Mouse (Mus musculus): ENCODE results near the gene Gna11. TPM values are rescaled to one million over a fixed set of nuclear protein-coding genes. Genes with fewer than 3 reads are reported as not detected.
A peak's percentile ranks its signal among the peaks of the same experiment; 100 is the strongest.

Gene Gna11
- polyA plus RNA-seq, 1 experiment from 2014 or later = 79.1 TPM

DNA sequence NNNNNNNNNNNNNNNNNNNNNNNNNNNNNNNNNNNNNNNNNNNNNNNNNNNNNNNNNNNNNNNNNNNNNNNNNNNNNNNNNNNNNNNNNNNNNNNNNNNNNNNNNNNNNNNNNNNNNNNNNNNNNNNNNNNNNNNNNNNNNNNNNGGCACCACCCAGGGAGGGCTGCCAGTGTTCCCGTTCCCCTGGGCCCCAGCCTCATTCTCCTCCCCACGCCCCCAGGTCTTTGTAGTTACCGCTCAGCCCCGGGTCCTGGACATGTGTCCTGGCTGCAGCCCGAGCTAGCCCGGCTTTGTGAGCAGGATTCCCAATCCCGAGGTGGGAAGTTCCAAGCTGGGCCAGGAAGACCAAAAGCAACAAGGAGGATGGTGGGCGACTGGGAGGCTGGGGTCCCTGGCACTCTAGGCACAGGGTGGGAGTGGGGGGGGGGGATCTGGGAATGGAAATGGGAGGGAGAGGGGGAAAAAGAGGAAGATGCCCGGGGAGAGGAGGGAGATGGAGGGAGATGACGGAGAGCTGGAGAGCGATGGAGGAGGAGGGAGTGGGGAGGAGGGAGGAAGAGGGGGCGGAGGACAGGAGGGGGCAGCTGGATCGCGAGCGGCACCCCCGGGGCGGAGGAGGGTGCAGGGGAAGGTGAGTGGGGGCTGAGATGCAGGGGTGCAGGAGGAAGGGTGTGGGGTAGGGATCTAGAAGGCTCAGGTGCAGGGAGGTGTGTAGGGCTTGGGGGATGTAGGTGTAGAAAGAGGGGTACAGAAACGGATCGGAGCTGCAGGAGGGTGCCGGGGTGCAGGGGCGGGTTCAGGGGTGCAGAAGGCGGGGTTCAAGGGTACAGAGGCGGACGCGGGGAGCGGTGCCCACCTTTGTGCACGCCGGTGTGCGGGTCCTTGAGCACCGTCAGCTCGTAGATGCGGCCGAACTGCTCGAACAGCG lies 63.1 kb downstream of the Gna11 start:
- DNase-seq (ENCODE audit: low spot score) = no peak
- Histone ChIP-seq H3K4me3 (peak overlapping the region; percentile 60), H3K4me1 (peaks cover 22% of the 10 kb centered on the region), H3K27me3 (ENCODE audit: insufficient read depth, poor library complexity, severe bottlenecking) (peaks cover 60% of the 10 kb centered on the region), H3K36me3 (peaks cover 8% of the 10 kb centered on the region), H3K27ac (peak overlapping the region; percentile 37; the same call in 1 of the 2 replicates), H3K9me3 (no peaks in the 10 kb centered on the region)
- 6% methylated on average over 35 of the region's 35 CpGs for WGBS

Small RNA genes lying within 50 kb of the gene (microRNA-seq; reads per million reads assigned to microRNA genes)
- gene Gm25595 = not detected

Other genes with a start within 250 kb of the Gna11 start
- gene Cactin, start 224.1 kb downstream of the Gna11 start, polyA plus RNA-seq (2016; fragmentation: Nextera tagmentation; extraction: Ambion mirVana) = 37.2 and 51.6 TPM in 2 replicates
- gene Tbxa2r, start 216.5 kb downstream of the Gna11 start, polyA plus RNA-seq (2016; fragmentation: Nextera tagmentation; extraction: Ambion mirVana) = 10.8 and 15.6 TPM in 2 replicates
- gene Gipc3, start 201.9 kb downstream of the Gna11 start, polyA plus RNA-seq (2016; fragmentation: Nextera tagmentation; extraction: Ambion mirVana) = not detected in 2 replicates
- 100 and 109 TPM in 2 replicates for gene Hmg20b, start 194.7 kb downstream of the Gna11 start, polyA plus RNA-seq (2016; fragmentation: Nextera tagmentation; extraction: Ambion mirVana)
- 10.3 and 12.8 TPM in 2 replicates for gene Mfsd12, start 187.7 kb downstream of the Gna11 start, polyA plus RNA-seq (2016; fragmentation: Nextera tagmentation; extraction: Ambion mirVana)
- gene 4930404N11Rik, start 179.4 kb downstream of the Gna11 start, polyA plus RNA-seq (2016; fragmentation: Nextera tagmentation; extraction: Ambion mirVana) = 1.1 and 1.4 TPM in 2 replicates
- 105 and 117 TPM in 2 replicates for gene Fzr1, start 166.7 kb downstream of the Gna11 start, polyA plus RNA-seq (2016; fragmentation: Nextera tagmentation; extraction: Ambion mirVana)
- 100 and 105 TPM in 2 replicates for gene Dohh, start 160.8 kb downstream of the Gna11 start, polyA plus RNA-seq (2016; fragmentation: Nextera tagmentation; extraction: Ambion mirVana)
- gene Gm48551, start 160.7 kb downstream of the Gna11 start, polyA plus RNA-seq (2016; fragmentation: Nextera tagmentation; extraction: Ambion mirVana) = 2.2 and 3.1 TPM in 2 replicates
- 1.1 and 1.7 TPM in 2 replicates for gene Gm48552, start 156.2 kb downstream of the Gna11 start, polyA plus RNA-seq (2016; fragmentation: Nextera tagmentation; extraction: Ambion mirVana)
- 3.4 and 4.0 TPM in 2 replicates for gene Smim24, start 152.1 kb downstream of the Gna11 start, polyA plus RNA-seq (2016; fragmentation: Nextera tagmentation; extraction: Ambion mirVana)
- gene Nfic, start 89.6 kb downstream of the Gna11 start, polyA plus RNA-seq (2016; fragmentation: Nextera tagmentation; extraction: Ambion mirVana) = 23.0 and 24.3 TPM in 2 replicates
- 0.10 and 0.18 TPM in 2 replicates for gene Celf5, start 62.5 kb downstream of the Gna11 start, polyA plus RNA-seq (2016; fragmentation: Nextera tagmentation; extraction: Ambion mirVana)
- 75.3 and 86.1 TPM in 2 replicates for gene Ncln, start 48.8 kb downstream of the Gna11 start, polyA plus RNA-seq (2016; fragmentation: Nextera tagmentation; extraction: Ambion mirVana)
- 0.46 and 0.83 TPM in 2 replicates for gene S1pr4, start 45.1 kb downstream of the Gna11 start, polyA plus RNA-seq (2016; fragmentation: Nextera tagmentation; extraction: Ambion mirVana)
- gene Gna15, start 21.0 kb downstream of the Gna11 start, polyA plus RNA-seq (2016; fragmentation: Nextera tagmentation; extraction: Ambion mirVana) = 2.8 and 4.8 TPM in 2 replicates
- 467 and 523 TPM in 2 replicates for gene Aes, start 14.3 kb upstream of the Gna11 start, polyA plus RNA-seq (2016; fragmentation: Nextera tagmentation; extraction: Ambion mirVana)
- gene Tle2, start 29.4 kb upstream of the Gna11 start, polyA plus RNA-seq (2016; fragmentation: Nextera tagmentation; extraction: Ambion mirVana) = 17.4 and 18.3 TPM in 2 replicates
- 29.0 and 33.9 TPM in 2 replicates for gene Tle6, start 55.9 kb upstream of the Gna11 start, polyA plus RNA-seq (2016; fragmentation: Nextera tagmentation; extraction: Ambion mirVana)
- gene BC025920, start 61.1 kb upstream of the Gna11 start, polyA plus RNA-seq (2016; fragmentation: Nextera tagmentation; extraction: Ambion mirVana) = 0.95 and 1.4 TPM in 2 replicates
- 28.5 and 30.7 TPM in 2 replicates for gene Sirt6, start 82.6 kb upstream of the Gna11 start, polyA plus RNA-seq (2016; fragmentation: Nextera tagmentation; extraction: Ambion mirVana)
- gene Ankrd24, start 83.3 kb upstream of the Gna11 start, polyA plus RNA-seq (2016; fragmentation: Nextera tagmentation; extraction: Ambion mirVana) = 9.6 and 12.8 TPM in 2 replicates
- 4.0 and 4.1 TPM in 2 replicates for gene Gm10778, start 103.9 kb upstream of the Gna11 start, polyA plus RNA-seq (2016; fragmentation: Nextera tagmentation; extraction: Ambion mirVana)
- 11.2 and 12.6 TPM in 2 replicates for gene Zfp433, start 159.6 kb upstream of the Gna11 start, polyA plus RNA-seq (2016; fragmentation: Nextera tagmentation; extraction: Ambion mirVana)
- 5.2 and 7.4 TPM in 2 replicates for gene Gm3055, start 226.0 kb upstream of the Gna11 start, polyA plus RNA-seq (2016; fragmentation: Nextera tagmentation; extraction: Ambion mirVana)

Measured in heart, embryonic 10.5 days (tissue).